Mouse (Mus musculus) adrenal gland, postnatal 10 days (tissue): Measurements from ENCODE around the gene Prkx. TPM values are rescaled to one million over a fixed set of nuclear protein-coding genes. Genes with fewer than 3 reads are reported as not detected.
A peak's percentile ranks its signal among the peaks of the same experiment; 100 is the strongest.

ENCODE experiments used
- DNase-seq: peaks from one replicate; pipeline ENCODE4 v3.0.0; 2021; ENCODE audit warnings: mixed read lengths
- long read RNA-seq, 2 experiments: library from polyadenylated mRNA; stranded (forward); transcript quantifications; one replicate each; pipeline ENCODE4 v2.0.0; 2021
- total RNA-seq, 2 experiments: library from RNA; stranded (reverse); gene quantifications; 2 replicates each; pipeline ENCODE4 v1.2.3; 2021

Prkx gene
- total RNA-seq, result 10 to 100 TPM; 12.6 to 14.3 TPM
- long read RNA-seq, experiment 1, full-length matches to known transcripts, result 5 of 8 reads
- long read RNA-seq, experiment 1, partial matches to known transcripts, result 2 of 8 reads
- long read RNA-seq, experiment 1, other reads (novel, unspliced or antisense), result 1 of 8 reads
- long read RNA-seq, experiment 2, full-length matches to known transcripts, result 3 of 8 reads
- long read RNA-seq, experiment 2, partial matches to known transcripts, result 1 of 8 reads
- long read RNA-seq, experiment 2, other reads (novel, unspliced or antisense), result 4 of 8 reads

DNA sequence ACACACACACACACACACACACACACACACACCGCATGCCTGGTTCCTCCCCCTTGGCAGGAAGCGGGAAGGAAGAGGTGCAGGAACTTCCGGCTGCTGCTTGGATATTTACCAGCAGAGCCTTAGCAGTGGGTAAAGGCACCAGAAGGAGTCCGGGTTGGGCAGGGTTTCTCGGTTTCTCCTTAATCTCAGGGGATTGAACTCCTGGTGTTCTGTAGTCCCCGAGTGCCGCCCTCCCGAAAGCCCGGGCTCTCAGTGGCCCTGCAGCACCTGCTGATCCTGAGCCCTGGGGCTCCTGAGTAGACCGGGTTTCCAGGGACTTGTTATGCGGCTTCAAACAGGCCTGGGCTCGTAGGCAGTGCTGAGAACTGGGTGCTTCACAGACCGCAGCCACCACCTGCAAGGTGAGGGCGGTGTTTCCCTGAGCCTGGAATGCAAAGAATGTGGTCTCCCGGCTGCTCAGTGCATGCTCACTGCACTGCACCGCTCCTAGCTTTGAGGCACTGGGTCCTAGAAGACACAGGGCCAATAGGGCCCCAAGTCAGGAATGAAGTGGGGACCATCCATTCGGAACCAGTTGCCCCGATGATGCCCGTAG lies at the start of gene Prkx:
Prkx (minus strand) TSS at position 41 of the 598 bp plus-strand sequence.
- no peak for DNase-seq

DNA sequence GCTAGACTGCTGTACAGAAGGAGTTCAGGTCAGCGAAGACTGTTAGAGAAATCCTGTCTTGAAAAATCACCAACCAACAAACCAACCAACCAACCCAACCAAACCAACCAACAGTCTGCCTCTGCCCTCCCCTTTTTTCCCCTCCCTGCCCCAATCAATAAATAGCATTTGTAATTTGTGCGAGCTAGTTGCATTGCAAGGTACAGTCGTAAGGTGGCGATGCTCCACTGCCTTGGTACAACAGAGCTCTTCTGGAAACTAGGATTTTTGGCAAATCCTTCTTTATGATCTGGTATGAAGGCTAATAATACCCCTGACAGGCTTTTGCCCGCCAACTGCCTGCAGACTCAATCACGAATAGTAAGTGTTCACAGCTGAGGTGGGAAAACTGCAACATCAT lies 16.0 kb upstream of the Prkx start:
- peak; percentile 7 for DNase-seq

DNA sequence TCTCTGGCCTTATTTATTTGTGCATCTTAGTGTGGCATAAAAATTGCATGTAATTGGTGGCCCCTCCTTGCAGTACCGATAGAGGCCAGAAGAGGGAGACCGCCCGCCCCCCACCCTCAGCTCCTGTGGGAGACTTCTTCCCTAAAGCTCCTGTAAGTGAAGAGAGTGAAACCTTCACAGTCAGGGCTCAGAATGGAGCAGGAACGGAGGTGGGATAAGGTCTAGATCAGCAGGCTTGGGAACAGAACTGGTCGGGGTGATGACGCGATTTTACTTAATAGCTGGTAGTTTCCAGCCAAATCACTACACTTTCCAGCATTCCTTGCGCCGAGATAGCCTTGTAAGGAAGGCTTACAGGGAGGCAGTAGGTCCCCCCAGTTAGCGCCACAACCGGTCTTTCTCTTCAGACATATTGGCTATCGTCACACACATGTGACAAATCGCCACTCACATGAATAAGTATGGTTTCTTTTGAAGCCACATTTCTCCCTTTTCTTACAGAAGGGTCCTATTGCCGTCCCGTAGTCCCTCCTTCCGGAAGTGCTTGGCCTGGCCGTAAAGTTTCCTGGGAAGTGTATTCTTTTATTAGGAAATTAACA lies 14.6 kb upstream of the Prkx start:
- DNase-seq, result peak; percentile 57

DNA sequence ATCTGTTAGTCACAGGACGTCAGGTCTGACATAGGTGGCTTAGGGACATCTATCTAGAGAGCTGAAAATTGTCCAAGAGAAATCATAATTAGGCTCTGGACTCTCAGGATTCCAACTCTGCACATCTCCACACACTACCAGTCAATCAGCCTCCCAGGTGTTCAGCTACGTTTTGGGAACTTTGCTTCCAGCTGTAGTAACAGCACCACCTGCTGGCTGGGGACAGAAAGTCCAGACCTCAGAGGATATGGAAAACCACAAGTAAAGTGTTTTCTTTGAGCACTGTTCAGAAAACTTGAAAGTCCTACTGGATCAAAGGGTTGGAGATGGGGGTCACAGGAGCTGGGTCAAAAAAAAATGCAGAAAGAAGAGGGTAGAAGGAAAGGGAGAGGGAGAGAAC lies 12.5 kb upstream of the Prkx start:
- DNase-seq, result peak; percentile 53

DNA sequence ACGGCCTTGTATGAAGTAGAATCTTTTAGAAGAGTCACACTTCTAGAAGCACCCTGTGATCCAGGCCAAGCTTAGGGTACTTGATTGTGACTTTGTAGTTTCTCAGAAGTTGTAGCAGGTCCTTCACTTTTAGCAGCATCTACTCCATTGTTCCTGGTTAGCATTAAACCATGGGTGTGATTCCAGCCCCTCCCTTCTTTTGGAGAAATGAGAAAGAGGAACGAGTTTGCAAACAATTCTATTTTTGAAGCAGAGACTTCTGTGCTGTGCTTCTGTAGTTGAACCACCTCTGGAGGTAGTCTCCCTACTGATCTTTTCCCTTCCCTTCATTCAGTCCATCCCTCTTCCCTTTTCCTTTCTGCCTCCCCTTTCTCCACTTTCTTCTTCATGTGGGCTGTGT lies 6.2 kb upstream of the Prkx start:
- DNase-seq, result no peak

DNA sequence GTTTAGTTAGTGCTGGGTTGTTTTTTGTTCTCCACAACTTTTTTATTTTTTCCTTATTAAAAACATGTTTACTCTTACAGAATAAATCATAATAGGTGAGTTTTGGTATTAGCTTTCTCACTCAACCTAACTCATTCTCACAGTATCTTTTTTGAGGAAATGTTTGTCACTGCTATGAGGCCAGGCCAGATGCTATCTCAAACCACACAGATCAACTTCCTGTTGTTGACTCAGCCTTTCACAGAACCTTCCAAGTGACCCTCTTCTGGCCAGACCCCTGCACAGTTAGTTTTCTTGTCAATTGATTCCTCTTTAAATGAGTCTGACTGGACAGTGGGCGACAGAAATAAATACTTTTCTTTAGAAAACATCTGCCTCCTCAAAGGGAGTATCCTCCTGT lies 5.5 kb upstream of the Prkx start:
- DNase-seq, result no peak

DNA sequence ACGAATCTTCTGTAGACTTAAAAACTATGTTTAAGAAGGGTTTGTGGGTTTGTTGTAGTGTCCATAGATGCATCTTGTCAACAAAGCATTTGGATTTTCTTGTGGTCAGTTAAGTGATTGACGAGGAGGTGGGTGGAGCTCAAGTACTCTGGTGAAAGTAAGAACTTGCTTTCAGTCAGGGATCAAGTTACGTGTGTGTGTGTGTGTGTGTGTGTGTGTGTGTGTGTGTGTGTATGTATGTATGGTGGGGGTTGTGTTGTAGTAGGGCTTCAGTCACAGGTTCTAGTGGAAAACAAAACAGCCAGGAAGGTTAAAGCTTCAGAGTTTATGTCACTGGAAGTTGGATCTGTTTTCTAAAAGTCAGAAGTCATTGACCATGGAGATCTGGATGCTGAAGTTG lies 3.5 kb upstream of the Prkx start:
- DNase-seq, result no peak

DNA sequence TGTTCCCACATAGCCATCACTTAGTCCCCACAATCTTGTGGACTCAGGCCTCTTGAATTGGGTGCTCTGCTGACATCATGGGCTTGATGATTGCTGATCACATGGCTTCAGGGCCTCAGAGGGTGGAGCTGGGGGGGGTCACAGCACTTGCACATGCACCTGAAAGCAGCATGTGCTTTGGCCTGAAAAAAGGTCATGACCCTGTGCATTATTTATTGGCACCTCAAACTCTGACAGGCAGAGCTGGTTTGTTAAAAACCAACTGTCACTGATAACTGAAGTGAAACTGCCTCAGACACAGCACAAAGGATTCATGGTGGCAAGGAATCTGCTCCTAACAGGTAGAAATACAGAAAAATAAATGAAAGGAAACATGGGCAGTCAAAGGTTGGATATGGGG lies 1.7 kb upstream of the Prkx start:
- no peak for DNase-seq

DNA sequence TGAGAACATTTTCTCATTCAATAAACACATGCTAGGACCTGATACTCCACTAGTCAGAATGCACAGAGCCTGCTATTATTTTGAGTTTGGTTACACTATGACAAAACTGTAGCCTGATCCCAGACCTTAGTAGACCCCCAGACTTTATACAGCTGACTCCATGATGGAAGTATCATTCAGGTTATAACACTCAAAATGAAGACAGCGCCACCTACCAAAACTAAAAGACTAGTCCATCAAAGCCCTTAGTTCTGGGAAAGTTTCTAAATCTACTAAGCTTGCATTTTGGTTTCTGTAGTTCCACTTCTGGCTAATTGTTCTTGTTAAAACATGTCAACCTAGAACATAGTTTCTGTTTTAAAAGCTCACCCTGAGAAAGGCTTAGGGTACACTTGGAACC lies 838 bp upstream of the Prkx start:
- no peak for DNase-seq

DNA sequence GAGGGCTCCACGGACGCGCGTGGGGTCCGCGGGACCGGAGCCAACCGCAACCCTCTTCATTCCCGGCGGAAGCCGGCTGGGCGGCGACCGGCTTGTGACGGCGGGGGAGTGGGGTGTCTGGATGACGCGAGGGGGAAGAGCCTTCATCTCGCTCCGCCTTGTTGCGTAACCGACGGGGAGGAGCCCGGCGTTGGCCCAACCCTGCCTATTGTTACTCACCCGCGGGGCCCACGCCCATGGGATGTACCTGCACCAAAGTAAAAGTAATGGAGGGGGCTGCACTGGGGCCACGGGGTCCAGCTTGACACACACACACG lies 262 bp downstream of the Prkx start:
- peak; percentile 93 for DNase-seq

DNA sequence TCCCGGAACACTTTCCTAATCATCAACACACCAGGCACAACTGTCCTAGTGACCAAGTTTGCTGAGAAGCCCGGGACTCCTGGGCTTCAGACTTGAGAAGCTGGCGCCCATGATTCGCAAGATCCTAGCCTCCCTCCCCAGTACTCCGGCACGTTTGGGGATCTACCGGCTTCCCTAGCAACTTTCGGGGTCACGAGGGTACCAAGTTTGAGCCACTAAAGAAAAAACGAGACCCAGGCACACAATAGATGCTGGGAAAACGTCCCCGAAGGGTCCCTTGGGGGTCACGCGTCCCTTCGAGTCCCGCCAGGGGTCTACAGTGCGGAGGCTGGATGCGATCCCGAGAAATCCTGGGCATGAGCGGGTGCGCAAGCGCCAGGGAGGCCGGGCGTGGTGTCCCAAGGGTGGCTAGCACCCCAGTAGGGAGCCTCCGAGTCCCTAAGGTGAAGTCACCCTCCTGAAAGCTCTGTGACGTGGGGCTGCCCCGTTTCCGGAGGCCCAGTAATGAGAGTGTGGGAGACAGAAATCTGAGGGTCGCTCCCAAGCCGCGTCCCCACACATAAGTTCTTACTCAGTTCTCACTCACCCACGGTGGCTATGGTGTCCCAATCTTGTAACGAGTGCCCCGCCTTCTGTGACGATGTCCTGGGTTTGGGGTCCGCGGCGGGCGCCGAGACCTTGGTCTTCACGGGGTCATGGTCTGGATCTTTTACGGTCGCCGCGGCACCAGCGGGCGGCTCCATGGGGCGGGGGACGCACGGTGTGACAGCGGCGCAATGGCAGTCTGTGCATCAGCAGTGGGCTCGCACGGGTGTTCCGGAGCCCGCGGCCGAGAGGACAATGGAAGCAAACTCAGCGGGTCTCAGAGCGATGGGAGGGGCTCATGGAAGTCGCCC lies 868 bp downstream of the Prkx start:
- peak; percentile 35 for DNase-seq

DNA sequence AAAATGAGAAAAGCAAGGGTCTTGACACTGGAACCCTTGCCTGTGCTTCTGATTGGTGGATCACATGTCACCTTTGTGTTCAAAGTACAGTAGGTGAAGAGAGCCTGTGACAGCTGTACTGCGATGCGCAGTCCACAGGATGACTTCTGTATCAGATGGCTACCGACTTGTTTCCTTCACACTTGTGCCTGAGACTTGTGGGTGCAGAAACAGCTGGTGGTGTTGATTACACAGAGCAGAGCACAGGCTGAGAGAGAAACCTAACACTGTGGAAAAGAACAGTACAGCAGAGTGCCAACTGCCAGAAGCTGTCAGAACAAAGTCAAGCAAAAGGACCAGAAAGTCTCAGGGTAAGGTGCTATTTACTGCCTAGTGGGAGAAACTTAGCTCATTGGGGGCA lies 7.4 kb downstream of the Prkx start:
- DNase-seq, result no peak

DNA sequence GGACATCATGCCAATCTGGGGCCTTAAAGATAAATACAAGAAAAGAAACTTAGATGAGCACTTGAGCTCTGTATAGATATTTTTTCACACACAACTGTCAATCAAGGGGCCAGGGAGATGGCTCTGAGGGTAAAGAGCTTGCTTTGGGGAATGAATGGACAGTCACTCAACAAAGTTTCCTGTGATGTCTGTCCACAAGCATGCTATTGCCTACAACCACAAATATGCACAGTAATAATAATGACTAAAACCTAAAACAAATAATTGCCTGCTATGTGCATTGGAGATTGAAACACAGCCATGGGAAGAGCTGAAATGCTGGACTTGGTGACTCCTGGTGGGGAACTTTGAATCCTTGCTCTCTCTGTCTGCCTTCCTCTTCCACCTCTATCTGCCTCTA lies 9.7 kb downstream of the Prkx start:
- no peak for DNase-seq

DNA sequence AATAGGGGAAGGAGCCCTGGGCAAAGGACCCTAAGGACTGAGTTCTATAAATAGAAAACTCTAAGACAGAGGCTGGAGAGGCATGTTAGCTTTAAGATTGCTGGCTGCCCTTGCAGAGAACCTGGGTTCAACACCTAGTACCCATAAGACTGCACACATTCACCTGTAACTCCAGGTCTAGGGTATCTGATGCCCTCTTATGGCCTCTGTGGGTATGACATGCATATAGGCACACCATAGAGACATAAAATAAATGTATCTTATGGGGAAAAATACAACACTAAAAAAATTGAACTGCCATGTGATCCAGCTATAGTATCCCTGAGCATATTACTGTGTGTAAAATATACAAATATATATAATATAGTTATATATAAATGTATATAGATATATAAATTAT lies 18.3 kb downstream of the Prkx start:
- DNase-seq, result no peak

DNA sequence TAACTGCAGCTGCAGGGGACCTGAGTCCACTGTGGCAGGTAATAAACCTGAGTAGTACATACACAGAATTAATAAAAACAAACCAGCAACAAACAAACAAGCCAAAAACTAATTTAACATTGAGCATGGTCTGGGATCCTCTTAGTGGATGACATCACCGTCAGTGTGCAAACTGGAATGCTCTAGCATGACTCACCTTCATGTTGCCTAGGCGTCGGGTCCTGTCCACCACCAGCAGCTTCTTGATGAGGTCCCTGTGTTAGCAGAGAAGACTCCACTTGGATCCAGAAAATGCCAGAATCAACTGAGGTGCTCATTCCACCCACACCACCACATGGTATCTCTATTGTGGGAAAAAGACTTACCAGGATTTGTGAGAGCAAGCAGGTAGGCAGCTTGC lies 30.9 kb downstream of the Prkx start:
- no peak for DNase-seq

DNA sequence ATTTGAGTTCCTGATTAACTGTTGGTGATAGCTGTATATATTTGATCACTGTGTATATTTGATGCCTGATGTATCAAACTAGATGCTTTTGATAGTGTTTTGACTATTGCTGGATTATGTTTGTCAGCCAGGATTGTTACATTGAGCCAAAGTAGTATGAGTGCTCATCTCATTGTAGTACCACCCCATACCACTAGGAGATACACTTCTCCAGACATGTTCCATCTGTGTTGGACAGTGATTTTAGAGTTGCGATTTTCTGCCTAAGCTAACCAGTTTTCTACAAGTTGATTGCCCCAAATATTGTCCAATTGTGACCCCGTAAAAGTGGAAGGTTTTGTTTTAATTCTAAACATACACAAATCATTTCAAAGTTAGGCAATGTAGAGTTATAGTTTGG lies 51.8 kb downstream of the Prkx start:
- DNase-seq, result peak; percentile 7

DNA sequence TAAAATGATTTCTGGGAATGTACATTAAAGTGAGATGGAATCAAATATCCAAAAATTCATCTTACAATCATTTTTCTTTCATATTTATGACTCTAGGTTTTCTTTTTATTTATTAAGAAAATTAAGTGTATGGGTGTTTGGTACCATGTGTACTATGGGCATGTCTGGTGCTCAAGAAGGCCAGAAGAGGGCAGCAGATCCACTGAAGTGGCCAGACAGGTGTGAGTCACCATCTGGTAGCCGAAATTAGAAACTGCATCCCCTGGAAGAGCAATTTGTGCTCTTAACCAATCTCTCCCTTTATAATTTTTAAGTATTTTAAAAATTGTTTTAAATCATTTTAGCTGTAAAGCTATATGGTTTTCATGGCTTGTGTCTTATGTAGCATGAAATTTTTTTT lies 54.7 kb downstream of the Prkx start:
- DNase-seq, result peak; percentile 30

DNA sequence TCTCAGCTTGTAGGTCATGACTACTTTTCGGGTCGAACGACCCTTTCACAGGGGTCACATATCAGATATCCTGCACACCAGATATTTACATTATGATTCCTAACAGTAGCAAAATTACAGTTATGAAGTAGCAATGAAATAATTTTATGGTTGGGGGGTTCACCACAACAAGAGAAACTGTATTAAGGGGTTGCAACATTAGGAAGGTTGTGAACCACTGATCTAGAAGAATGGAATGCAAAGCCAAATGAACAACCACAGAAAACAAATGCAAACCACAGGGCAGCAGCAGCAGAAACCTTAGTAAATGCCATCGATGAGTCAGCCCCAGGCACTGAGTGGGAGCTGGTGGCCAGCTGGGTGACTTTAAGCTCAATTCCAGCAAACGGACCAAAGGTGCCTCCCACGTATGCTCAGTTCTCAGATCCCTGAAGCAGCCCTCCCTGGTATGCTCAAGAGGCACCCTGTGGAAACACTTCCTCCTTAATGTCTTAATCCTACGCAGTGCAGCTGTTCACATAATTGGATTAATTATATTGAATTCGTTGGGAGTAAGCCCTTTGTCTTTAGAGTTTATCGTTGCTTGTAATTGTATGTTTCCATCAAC lies 62.0 kb downstream of the Prkx start:
- no peak for DNase-seq

DNA sequence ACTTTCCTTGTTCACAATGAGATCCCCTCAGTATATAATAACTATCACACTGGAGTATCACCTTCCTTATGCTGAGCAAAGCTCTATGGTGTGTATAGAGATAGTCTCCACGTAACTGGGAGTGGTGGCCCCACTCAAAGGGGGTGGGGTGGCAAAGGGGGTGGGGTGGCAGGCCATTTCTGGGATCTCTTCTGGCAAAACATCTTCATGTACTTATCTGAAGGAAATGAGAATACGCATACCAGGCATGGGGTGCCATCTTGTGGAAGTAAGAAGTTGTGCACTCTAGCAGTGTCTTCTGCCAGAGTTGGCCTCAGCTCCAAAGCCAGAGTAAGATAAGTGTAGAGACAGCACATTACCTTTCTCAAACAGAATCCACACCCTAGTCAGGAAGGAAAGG lies 75.8 kb downstream of the Prkx start:
- peak; percentile 22 for DNase-seq
